Comparison of ENCODE assay signal across 8 mouse cellular contexts in genomic region chr10:111834925-111835823, GRCm38 (mm10).
DNase-seq lines count a peak whose midpoint lies in the region; ATAC-seq and TF ChIP-seq lines count a peak whose summit lies in the region.

No protein-coding gene starts in this region.

- intact Hi-C loops in heart, adult 2 months (cut with DNase I) = no loop called here

- H3K79me2 ChIP-seq in heart, adult 2 months (replicated peaks; ENCODE audit: control insufficient read depth, insufficient read depth, low read length) = no peaks in the 10 kb centered on the region

- H3K36me3 ChIP-seq in heart, adult 2 months (ENCODE audit: control insufficient read depth, insufficient read depth, low read length) = no peaks in the 10 kb centered on the region
- H3K36me3 ChIP-seq in heart, embryonic 12.5 days = no peaks in the 10 kb centered on the region
- H3K36me3 ChIP-seq in intestine, postnatal 0 days (ENCODE audit: control insufficient read depth, insufficient read depth) = no peaks in the 10 kb centered on the region

- H3K27me3 ChIP-seq in heart, adult 2 months (ENCODE audit: control insufficient read depth, insufficient read depth, low read length) = no peaks in the 10 kb centered on the region
- no peaks in the 10 kb centered on the region for H3K27me3 ChIP-seq in heart, embryonic 12.5 days (replicated peaks)
- no peaks in the 10 kb centered on the region for H3K27me3 ChIP-seq in intestine, postnatal 0 days (replicated peaks; ENCODE audit: control insufficient read depth, insufficient read depth, low read length)

- WGBS in heart, adult 2 months = 44% methylated on average over 11 of the region's 11 CpGs
- 39% methylated on average over 11 of the region's 11 CpGs for WGBS in heart, embryonic 12.5 days
- 40% methylated on average over 11 of the region's 11 CpGs for WGBS in intestine, postnatal 0 days

- H3K9ac ChIP-seq in heart, adult 2 months (ENCODE audit: low read depth, low read length) = no peak overlapping the region
- no peak overlapping the region for H3K9ac ChIP-seq in heart, embryonic 12.5 days
- no peak overlapping the region for H3K9ac ChIP-seq in intestine, postnatal 0 days (ENCODE audit: low read depth, low read length)

- DNase-seq in heart, adult 2 months = peak; percentile 34 to 36
- peak; percentile 32 for DNase-seq in lung, postnatal 14 days
- DNase-seq in c-Kit-positive CD71-positive TER-119-positive erythroid progenitor cells, embryonic 14.5 days (ENCODE audit: low spot score) = no peak
- DNase-seq in spleen, postnatal 10 days (ENCODE audit: low spot score in 2 of 2) = no peak

- no peak for TF ChIP-seq CTCF in heart, adult 2 months (IDR thresholded peaks at IDR 0.05)
- TF ChIP-seq CTCF in cortical plate, adult 2 months (IDR thresholded peaks at IDR 0.05; ENCODE audit: extremely low read depth, insufficient read depth, low read length) = no peak
- no peak for TF ChIP-seq CTCF in intestine, postnatal 0 days (IDR thresholded peaks at IDR 0.05; ENCODE audit: low read depth)

- no peak for ATAC-seq in heart, embryonic 12.5 days (ENCODE audit: insufficient number of reproducible peaks, low FRiP score)
- peak; percentile 80 for ATAC-seq in intestine, postnatal 0 days
- ATAC-seq in CD4-positive, CD25-positive, alpha-beta regulatory T cell, adult 4 months = no peak

- H3K27ac ChIP-seq in heart, adult 2 months = no peak overlapping the region
- H3K27ac ChIP-seq in heart, embryonic 12.5 days (ENCODE audit: poor library complexity, severe bottlenecking) = no peak overlapping the region
- 0 out of 2 replicates have a peak overlapping the region, but pooled peaks have one; percentile 40 for H3K27ac ChIP-seq in cortical plate, adult 2 months (ENCODE audit: insufficient read depth, low read length)
- H3K27ac ChIP-seq in intestine, postnatal 0 days (ENCODE audit: low read depth, low read length) = no peak overlapping the region

- H3K4me3 ChIP-seq in heart, adult 2 months = no peak overlapping the region
- no peak overlapping the region for H3K4me3 ChIP-seq in heart, embryonic 12.5 days
- no peak overlapping the region for H3K4me3 ChIP-seq in cortical plate, adult 2 months (ENCODE audit: insufficient read depth, low read length)
- H3K4me3 ChIP-seq in intestine, postnatal 0 days (ENCODE audit: low read depth, low read length) = no peak overlapping the region

- H3K4me1 ChIP-seq in heart, adult 2 months (ENCODE audit: control insufficient read depth, insufficient read depth, low read length) = no peaks in the 10 kb centered on the region; the same call in 1 of the 2 replicates
- no peaks in the 10 kb centered on the region; the same call in 1 of the 2 replicates for H3K4me1 ChIP-seq in heart, embryonic 12.5 days (replicated peaks)
- H3K4me1 ChIP-seq in cortical plate, adult 2 months (ENCODE audit: control insufficient read depth, insufficient read depth, low read length) = no peaks in the 10 kb centered on the region
- peaks cover 2% of the 10 kb centered on the region; the same call in 1 of the 2 replicates for H3K4me1 ChIP-seq in intestine, postnatal 0 days (replicated peaks; ENCODE audit: control insufficient read depth, insufficient read depth, low read length)

- TF ChIP-seq EP300 in heart, adult 2 months (IDR thresholded peaks at IDR 0.05; ENCODE audit: insufficient read depth, low read depth, low read length) = no peak

- TF ChIP-seq POLR2A in heart, adult 2 months (IDR thresholded peaks at IDR 0.05; ENCODE audit: insufficient read depth, low read depth, low read length) = no peak
- TF ChIP-seq POLR2A in cortical plate, adult 2 months (IDR thresholded peaks at IDR 0.05; ENCODE audit: extremely low read depth, insufficient read depth, low read length) = no peak

- H3K4me2 ChIP-seq in heart, embryonic 12.5 days = no peak overlapping the region
- H3K4me2 ChIP-seq in intestine, postnatal 0 days (replicated peaks; ENCODE audit: low read depth) = peak overlapping the region; percentile 37; the same call in 1 of the 2 replicates

- H3K9me3 ChIP-seq in heart, embryonic 12.5 days (replicated peaks) = no peaks in the 10 kb centered on the region
- H3K9me3 ChIP-seq in intestine, postnatal 0 days (ENCODE audit: control insufficient read depth) = no peaks in the 10 kb centered on the region

Comparison
In these comparisons a context has a peak if more than half of its experiments do, and no peak if none do; other contexts are left out.
1. DNase-seq: peak in heart, adult 2 months (2 of 2) and lung, postnatal 14 days (single experiment); none in c-Kit-positive CD71-positive TER-119-positive erythroid progenitor cells, embryonic 14.5 days (single experiment) and spleen, postnatal 10 days (0 of 2).